Mouse (Mus musculus) stomach, postnatal 0 days (tissue): ENCODE results near the gene Hoxd13.

Source experiments
- CTCF ChIP-seq: IDR thresholded peaks from 2 replicates; pipeline ENCODE4 v1.5.1; 2016; ENCODE audit warnings: antibody characterized with exemption, low read depth, mild to moderate bottlenecking, moderate library complexity
- EP300 ChIP-seq: optimal IDR thresholded peaks from 2 replicates; pipeline ENCODE3; 2016; ENCODE audit warnings: antibody characterized with exemption

GRCm38 (mm10) chr2:74670632-74671188 lies 2.6 kb downstream of the Hoxd13 start:
- no peak for TF ChIP-seq CTCF
- TF ChIP-seq EP300: no peak
